Comparison of ENCODE assay signal across 18 mouse cellular contexts in the genomic region with DNA sequence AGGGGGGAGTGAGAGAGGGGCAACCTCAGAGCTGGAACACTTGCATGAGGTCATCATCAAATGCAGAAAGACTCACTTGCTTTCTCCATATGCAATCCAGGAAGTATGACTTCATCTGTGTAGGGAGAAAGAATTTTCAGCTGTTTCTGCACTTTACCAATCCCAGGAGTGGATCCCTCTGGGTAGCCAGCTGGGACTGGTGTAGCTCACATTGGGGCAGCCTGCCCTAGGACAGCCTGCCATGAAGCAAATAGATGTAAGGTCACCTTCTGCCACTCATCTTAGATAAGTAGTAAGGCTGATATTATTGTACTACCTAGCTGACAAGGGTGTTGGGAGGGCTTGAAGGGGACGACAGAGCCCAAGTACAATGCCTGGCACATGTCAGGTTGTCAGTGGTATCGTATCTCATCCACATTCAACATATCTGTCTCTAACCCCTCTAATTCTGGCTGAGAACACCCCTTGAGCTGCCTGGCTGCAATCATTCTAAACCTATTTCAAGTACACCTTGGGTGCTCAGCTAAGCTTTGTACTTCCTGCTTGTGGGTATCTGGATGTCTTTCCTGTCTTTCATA. TPM values are rescaled to one million over a fixed set of nuclear protein-coding genes. Genes with fewer than 3 reads are reported as not detected.
"Had no signal": no experiment of that assay in that cellular context is flagged by ENCODE, and none has a peak within 500 bp of the region (broad histone marks: within the 10 kb centered on the region; RNA-seq: fewer than 3 reads in every experiment).

No protein-coding gene starts in this region.

- H3K9ac ChIP-seq: lung, embryonic 15.5 days; midbrain, embryonic 13.5 days; midbrain, embryonic 15.5 days; neural tube, embryonic 12.5 days; stomach, embryonic 15.5 days had no signal

- H3K4me1 ChIP-seq: lung, embryonic 15.5 days; megakaryocyte, embryonic 14.5 days; midbrain, embryonic 13.5 days; midbrain, embryonic 15.5 days; neural tube, embryonic 12.5 days; stomach, embryonic 15.5 days had no signal

- H3K27ac ChIP-seq: lung, embryonic 15.5 days; macrophage; midbrain, embryonic 13.5 days; midbrain, embryonic 15.5 days; neural tube, embryonic 12.5 days; stomach, embryonic 15.5 days; stomach, postnatal 0 days had no signal

- ATAC-seq: lung, postnatal 0 days; midbrain, embryonic 13.5 days; midbrain, embryonic 15.5 days had no signal

- DNase-seq: lung, postnatal 14 days; lung, postnatal 36 days; right cerebral cortex, postnatal 14 days; thymus, adult 2 months; thymus, postnatal 25 days; thymus, postnatal 4 days had no signal

- H3K4me2 ChIP-seq: lung, embryonic 15.5 days; midbrain, embryonic 11.5 days; midbrain, embryonic 13.5 days; midbrain, embryonic 15.5 days; neural tube, embryonic 12.5 days; stomach, embryonic 15.5 days had no signal

- H3K4me3 ChIP-seq: lung, embryonic 15.5 days; megakaryocyte, embryonic 14.5 days; midbrain, embryonic 13.5 days; midbrain, embryonic 15.5 days; neural tube, embryonic 12.5 days; stomach, embryonic 15.5 days had no signal

- H3K9me3 ChIP-seq: lung, embryonic 15.5 days; megakaryocyte, embryonic 14.5 days; midbrain, embryonic 13.5 days; midbrain, embryonic 15.5 days; neural tube, embryonic 12.5 days; stomach, embryonic 15.5 days had no signal

- H3K27me3 ChIP-seq: lung, embryonic 15.5 days; megakaryocyte, embryonic 14.5 days; midbrain, embryonic 13.5 days; midbrain, embryonic 15.5 days; neural tube, embryonic 12.5 days; stomach, embryonic 15.5 days had no signal

- H3K36me3 ChIP-seq: lung, embryonic 15.5 days; midbrain, embryonic 13.5 days; midbrain, embryonic 15.5 days; neural tube, embryonic 12.5 days; stomach, embryonic 15.5 days had no signal

RNA-seq across cellular contexts. Expression of gene Grb10, which starts 51.4 kb away (rescaled TPM):
- total RNA-seq: monocyte, adult 5-6 weeks; neutrophil, adult 5-6 weeks had no signal
- polyA plus RNA-seq: macrophage had no signal
